Mouse (Mus musculus) c-Kit-negative CD71-positive TER-119-positive erythroid progenitor cells, embryonic 14.5 days (primary cell): ENCODE data around the gene Wipf2.

Source experiments
- DNase-seq: peaks from one replicate; pipeline ENCODE4 v3.0.0-alpha.2; 2013; ENCODE audit warnings: low read depth, low spot score

Gene Wipf2

DNA sequence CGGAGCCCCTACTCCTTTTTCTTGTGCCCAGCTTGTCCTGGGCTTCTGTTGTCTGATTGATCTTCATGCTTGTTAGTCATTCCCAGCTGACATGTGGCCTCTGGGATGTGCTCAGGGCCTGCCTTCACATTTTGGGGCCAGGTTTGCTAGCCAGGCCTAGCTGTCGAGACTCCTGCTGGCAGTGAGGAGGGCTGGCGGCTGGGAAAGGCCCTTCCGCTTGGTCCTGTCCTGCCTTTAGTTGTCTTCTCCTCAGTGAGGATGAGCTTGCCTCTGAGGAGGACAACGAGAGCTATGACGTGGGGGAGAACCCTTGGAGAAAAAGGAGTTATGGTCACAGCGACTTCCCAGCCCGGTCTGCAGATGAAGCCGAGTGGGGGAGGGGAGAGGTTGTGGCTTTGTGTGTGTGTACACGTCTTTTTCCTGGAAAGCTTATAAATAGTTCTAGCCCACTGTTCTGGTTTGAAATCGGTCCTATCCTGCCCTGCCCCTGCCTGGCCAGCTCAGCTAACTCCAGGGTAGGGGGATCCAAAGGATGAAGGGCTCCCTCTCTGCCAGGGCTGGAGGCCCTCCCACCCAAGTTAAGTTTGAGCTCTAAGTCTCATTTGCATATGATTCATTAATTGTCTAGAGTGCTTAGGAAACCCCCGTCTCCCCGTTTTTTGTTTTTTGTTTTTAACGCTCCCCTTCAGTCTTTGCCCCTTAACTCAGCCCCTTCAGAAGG lies 80.5 kb downstream of the Wipf2 start:
- no peak for DNase-seq

GRCm38 (mm10) chr11:98944897-98945604 lies 81.6 kb downstream of the Wipf2 start:
- DNase-seq: no peak

- DNase-seq: no peak
These were observed 82.2 kb downstream of the Wipf2 start for GRCm38 (mm10) chr11:98945605-98945977.

DNA sequence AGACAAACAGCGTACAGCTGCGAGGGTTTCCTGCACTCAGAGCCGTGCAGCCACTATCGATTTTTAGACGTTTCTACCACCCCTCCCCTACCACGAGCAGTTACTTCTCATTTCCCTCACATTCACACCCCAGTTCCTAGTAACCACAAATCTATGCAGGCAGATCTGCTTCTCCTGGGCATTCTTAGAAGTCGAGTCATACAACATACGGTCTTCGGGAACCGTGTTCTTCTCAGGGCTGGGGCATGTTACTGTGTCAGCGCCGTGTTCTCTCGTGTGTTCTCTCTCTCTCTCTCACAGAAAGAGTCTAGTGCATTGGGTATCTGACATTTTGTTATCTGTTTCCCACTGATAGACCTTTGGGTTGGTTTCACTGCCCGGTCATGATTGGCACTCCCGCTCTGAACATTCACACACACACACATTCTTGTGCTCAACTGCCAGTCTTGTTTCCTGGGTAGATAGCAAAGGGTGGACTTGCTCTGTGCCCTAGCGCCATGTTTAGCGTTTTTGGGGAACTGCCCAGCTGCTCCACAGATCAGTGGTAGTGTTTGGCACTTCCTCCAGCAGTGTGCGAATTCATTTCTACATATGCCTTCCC lies 84.6 kb downstream of the Wipf2 start:
- no peak for DNase-seq

DNA sequence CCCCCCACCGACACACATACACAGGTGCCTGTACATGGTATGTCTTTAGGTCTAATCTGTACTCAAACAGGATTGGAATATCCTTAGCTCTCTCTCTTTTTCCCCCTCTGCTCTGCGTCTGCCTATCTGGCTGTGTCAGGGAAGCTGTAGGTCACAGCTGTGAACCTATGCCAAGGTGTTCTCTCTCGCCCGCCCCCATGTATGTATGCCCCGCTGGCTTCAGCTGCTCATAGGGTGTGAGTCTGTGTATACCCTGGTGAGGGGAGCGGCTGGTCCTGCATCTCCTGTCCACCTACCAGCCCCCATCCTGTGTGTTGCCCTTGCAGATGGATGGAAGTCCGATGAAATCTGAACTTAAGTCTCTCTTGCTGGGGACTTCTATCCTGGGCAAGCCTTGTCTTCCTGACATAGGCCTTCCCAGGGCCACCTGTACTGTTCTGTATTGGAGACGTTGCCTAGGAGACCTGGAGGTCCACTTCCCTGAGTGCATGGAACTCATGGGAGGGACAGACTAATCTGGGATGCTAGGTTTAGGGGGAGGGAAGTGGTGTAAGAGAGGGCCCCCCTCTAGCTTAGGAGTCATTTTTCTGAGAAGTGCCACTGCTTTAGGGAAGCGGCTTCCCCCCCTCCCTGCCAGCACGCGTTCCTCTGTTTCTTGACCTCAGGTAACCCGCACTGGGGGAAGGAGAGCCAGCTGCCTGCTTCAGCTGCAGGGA lies 86.0 kb downstream of the Wipf2 start:
- DNase-seq: no peak

DNA sequence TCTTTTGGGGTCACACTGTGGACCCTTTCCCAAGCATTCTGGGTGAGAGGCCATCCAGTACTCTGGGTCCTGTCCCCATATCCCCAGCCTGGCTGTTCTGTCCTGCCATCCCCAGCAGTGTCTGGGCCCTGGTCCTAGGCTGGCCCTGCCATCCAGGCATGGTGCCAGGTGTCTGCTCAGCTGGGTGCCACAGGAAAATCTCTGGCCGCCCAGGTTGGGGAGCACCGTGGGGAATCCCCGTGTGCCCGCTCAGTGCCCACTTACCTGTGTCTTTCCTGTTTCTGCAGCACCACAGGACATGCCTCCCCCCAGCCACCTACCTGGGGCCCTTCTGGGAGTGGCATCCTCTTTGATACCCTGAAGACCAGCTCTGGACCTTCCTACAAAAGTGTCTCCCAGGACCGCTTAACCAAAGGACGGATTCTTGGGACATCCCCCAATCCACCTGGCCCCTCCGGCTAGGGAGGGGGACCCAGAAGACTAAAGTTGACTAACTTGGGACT lies 86.6 kb downstream of the Wipf2 start:
- DNase-seq: no peak

GRCm38 (mm10) chr11:98950484-98950883 lies 87.0 kb downstream of the Wipf2 start:
- DNase-seq: no peak

DNA sequence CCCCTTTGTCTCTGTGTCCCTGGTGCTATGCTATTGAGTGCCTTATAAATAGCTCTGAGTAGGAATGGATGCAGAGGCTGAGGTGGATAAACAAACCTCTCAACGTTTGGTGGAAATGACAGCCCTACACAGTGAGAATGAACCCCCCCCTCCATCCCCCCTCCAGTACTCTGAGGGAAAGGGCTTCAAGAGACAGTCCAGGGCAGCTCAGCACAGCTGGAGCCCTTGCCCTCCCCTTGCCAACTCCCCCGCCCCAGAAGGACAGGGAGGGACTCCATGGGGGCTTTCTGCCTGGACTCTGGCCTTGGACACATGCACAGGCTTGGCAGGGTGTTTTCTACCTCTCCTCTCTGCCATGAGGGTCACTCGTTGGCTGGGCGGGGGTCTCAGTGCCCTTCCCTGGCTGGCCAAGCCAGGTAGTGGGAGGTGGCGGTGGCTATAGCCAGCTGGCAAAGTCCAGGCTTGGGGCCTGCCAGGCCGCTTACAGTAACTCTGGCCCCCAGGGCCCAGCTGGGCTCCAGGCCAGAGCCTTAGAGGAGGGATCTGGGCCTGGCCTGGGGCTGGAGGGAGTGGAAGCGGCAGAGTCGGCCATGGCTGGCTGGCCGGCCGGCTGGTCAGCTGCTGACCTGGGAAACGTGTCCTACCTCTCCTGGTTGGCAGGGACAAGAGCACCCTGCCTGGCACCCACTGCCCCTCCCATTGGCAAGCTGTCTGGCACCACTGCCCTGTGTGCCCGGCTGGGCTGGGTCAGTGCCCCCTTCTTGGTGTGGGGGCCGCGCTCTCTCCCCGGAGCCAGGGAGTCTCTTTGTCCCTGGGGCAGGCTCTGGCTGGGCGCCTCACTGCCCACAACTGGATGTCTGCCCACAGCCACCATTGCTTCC lies 87.8 kb downstream of the Wipf2 start:
- DNase-seq: no peak

DNA sequence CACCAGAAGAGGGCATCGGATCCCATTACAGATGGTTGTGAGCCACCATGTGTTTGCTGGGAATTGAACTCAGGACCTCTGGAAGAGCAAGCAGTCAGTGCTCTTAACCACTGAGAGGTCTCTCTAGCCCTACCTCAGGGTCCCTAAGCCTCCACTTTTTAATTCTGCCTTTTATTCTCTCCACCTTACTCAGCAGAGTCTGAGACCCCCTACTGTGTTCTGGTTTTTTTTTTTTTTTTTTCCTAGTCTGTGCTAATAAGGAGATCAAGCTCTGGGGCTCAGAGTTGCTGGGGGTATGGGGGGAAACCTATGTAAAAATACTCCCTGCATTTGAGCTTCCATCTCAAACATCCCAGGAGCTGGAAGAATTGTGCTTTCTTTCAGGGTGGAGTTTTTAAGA lies 88.7 kb downstream of the Wipf2 start:
- DNase-seq: no peak

- DNase-seq: no peak
These were observed 89.3 kb downstream of the Wipf2 start for GRCm38 (mm10) chr11:98952736-98953135.

- DNase-seq: no peak
These were observed 89.9 kb downstream of the Wipf2 start for GRCm38 (mm10) chr11:98953361-98953760.

GRCm38 (mm10) chr11:98953835-98954320 lies 90.4 kb downstream of the Wipf2 start:
- DNase-seq: no peak

DNA sequence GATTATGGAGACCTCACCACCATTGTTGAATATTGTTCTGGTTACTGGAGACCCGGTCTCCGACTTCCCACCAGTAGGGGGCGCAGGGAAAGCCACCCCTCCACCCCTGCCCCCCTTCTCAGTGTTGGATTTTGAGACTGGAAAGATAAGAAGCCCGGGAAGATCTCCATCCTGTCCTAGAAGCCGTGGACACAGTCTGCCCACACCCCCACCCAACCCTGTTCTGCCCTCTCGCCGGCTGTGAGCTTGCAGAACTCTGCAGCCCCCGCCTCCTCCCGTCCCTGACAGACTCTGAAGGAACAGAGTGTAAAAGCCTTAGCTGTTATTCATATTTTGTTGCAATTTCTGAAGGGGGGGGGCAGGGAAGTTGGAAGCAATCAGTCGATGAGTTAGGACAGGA lies 90.9 kb downstream of the Wipf2 start:
- DNase-seq: no peak
